Mouse (Mus musculus) liver, adult 2 months (tissue): ENCODE results near the gene Ppl. TPM values are rescaled to one million over a fixed set of nuclear protein-coding genes. Genes with fewer than 3 reads are reported as not detected.
A peak's percentile ranks its signal among the peaks of the same experiment; 100 is the strongest.

Experiments used
- DNase-seq: peaks from one replicate; pipeline ENCODE4 v3.0.0-alpha.2; 2011; ENCODE audit warnings: low read depth, low spot score; ENCODE audit errors: extremely low read depth
- H3K27ac ChIP-seq: fragments of 200-500 bp; replicated peaks from 2 replicates; pipeline ENCODE4 v1.5.1; 2012; ENCODE audit warnings: low read depth, mild to moderate bottlenecking, control low read depth, inconsistent platforms, low read length; ENCODE audit not compliant: insufficient read depth
- H3K27me3 ChIP-seq: fragments of 200-500 bp; 2 replicates; pipeline ENCODE4 v1.6.1; 2012; ENCODE audit warnings: mild to moderate bottlenecking, moderate library complexity, low read length, inconsistent platforms; ENCODE audit not compliant: control insufficient read depth, insufficient read depth
- H3K36me3 ChIP-seq: fragments of 200-500 bp; 2 replicates; pipeline ENCODE4 v1.6.1; 2012; ENCODE audit warnings: low read length, inconsistent platforms; ENCODE audit not compliant: control insufficient read depth, insufficient read depth
- H3K4me1 ChIP-seq: fragments of 200-500 bp; 2 replicates; pipeline ENCODE4 v1.6.1; 2011; ENCODE audit warnings: low read length; ENCODE audit not compliant: control insufficient read depth, insufficient read depth
- H3K4me3 ChIP-seq: fragments of 200-500 bp; 2 replicates; pipeline ENCODE4 v1.5.1; 2011; ENCODE audit warnings: low read depth, mild to moderate bottlenecking, control low read depth, low read length, moderate library complexity; ENCODE audit not compliant: insufficient read depth
- H3K79me2 ChIP-seq: fragments of 200-500 bp; 2 replicates; pipeline ENCODE4 v1.6.1; 2012; ENCODE audit warnings: inconsistent platforms, mild to moderate bottlenecking, low read length, moderate library complexity; ENCODE audit not compliant: control insufficient read depth, insufficient read depth
- H3K9ac ChIP-seq: fragments of 200-500 bp; 2 replicates; pipeline ENCODE4 v1.6.1; 2012; ENCODE audit warnings: low read depth, mild to moderate bottlenecking, control low read depth, inconsistent platforms, low read length
- CTCF ChIP-seq: fragments of 200-500 bp; IDR thresholded peaks from 2 replicates; pipeline ENCODE4 v1.5.1; 2011; ENCODE audit warnings: low read depth, low read length, control low read depth
- POLR2A ChIP-seq: fragments of 200-500 bp; IDR thresholded peaks from 2 replicates; pipeline ENCODE4 v1.6.1; 2011; ENCODE audit warnings: low read length, control low read depth; ENCODE audit not compliant: insufficient read depth; ENCODE audit errors: extremely low read depth
- WGBS: fragments of 180-500 bp; shearing (Covaris S2); methylation state at CpG from one replicate; pipeline ENCODE4 v1.1.7; 2018; 5-methylcytosine and 5-hydroxymethylcytosine counted together
- polyA plus RNA-seq: library from polyadenylated mRNA; depleted of rRNA; stranded (reverse); fragments of >200 nt; gene quantifications from 2 replicates; pipeline ENCODE4 v1.2.3, GENCODE M21; 2012; rRNA removed
- total RNA-seq: library from RNA; depleted of rRNA; stranded (reverse); fragments of >200 nt; gene quantifications from 2 replicates; pipeline ENCODE4 v1.2.3, GENCODE M21; 2014; rRNA removed

Ppl gene
- total and polyA plus RNA-seq, 2 experiments: 3.3 to 9.4 TPM

DNA sequence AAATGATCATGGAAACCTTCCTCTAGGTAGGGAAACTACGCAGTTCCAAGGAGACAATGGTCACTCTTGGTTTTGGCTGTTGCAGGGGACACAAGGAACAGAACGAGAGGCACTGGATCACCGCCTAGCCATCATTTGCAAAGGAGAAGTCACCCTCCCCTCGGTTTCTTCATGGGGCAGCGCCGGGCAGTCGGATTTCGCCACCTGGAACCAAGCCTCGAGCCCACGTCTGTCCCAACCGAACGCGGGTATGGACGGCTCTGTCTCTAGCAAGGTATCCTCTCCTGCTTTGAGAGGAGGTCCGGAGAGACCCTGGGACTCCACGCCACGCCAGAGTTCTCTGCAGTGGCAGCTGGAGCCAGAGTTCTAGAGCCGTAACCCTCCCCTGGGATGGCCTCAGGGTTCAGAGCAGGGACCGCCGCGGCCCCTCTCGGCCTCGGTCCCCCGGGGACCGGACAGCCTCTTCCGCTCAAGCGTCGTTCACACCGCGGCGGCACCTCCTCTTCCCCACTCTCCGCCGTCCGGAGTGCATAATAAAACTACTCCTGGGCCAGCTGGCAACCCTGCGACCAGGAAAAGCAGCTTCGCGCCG lies 82.9 kb downstream of the Ppl start:
- peaks cover 28% of the 10 kb centered on the region for H3K36me3 ChIP-seq
- peak overlapping the region; percentile 86 for H3K9ac ChIP-seq
- TF ChIP-seq POLR2A (no peak), CTCF (no peak)
- peak; percentile 29 for DNase-seq
- H3K4me3 ChIP-seq: peak overlapping the region; percentile 84
- WGBS: under 1% methylated on average over 38 of the region's 38 CpGs
- H3K27ac ChIP-seq: peak overlapping the region; percentile 74
- no peaks in the 10 kb centered on the region; the same call in 1 of the 2 replicates for H3K79me2 ChIP-seq
- H3K27me3 ChIP-seq: no peaks in the 10 kb centered on the region
- peaks cover 6% of the 10 kb centered on the region for H3K4me1 ChIP-seq

DNA sequence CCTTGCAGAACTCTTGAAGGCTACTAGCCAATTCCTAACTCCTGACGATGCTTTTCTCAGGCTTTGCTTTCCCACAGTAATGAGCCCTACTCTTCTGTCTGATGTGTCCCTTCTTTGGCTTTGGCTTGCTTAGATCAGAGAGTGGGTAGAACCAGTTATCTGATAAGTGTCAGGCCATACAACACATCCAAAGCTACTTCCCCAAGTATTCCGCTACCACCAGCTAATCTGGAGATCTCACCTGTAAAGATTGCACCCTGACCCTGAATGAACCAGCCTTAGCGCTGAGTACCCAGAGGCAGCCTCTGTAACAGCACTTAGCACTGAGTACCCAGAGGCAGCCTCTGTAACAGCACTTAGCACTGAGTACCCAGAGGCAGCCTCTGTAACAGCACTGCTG lies 86.9 kb downstream of the Ppl start:
- Histone ChIP-seq H3K79me2 (no peaks in the 10 kb centered on the region; the same call in 1 of the 2 replicates), H3K9ac (no peak overlapping the region), H3K4me1 (peaks cover 3% of the 10 kb centered on the region), H3K4me3 (no peak overlapping the region), H3K27ac (no peak overlapping the region), H3K36me3 (peaks cover 48% of the 10 kb centered on the region), H3K27me3 (no peaks in the 10 kb centered on the region)
- no peak for DNase-seq
- whole genome bisulfite sequencing: over 99% methylated on average over 3 of the region's 3 CpGs
- TF ChIP-seq CTCF (no peak), POLR2A (no peak)

DNA sequence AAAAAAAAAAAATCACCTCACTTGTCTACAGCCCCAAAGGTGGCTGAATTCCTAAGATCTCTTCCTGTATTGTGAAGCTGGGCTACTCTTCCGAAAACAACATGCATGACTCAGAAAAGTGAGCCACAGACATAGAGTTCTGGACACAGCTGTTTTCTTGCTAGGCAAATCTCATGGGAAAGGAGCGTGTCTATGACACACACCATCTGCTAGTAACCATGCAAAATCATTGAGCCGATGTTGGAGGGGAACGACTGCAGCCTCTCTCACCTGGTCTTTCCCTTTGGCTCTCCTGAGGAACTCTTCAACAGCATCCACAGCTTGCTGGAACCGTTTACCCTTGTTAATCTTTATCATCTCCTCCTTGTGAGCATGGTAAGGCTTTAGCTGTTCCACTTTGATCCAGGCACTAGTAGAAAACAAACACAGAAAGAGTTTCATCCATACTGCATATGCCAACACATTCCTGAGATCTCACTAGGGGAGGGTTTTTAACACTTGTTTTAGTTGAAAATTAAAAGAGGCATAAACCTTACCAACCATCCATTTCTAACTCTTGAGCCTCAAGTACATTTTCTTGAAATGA lies 95.5 kb downstream of the Ppl start:
- DNase-seq: no peak
- no peaks in the 10 kb centered on the region; the same call in 1 of the 2 replicates for H3K79me2 ChIP-seq
- TF ChIP-seq CTCF: no peak
- TF ChIP-seq POLR2A: no peak
- WGBS: 86% methylated on average over 5 of the region's 5 CpGs
- no peak overlapping the region for H3K9ac ChIP-seq
- H3K36me3 ChIP-seq: peaks cover 83% of the 10 kb centered on the region
- H3K4me3 ChIP-seq: no peak overlapping the region
- H3K4me1 ChIP-seq: no peaks in the 10 kb centered on the region
- H3K27ac ChIP-seq: no peak overlapping the region
- H3K27me3 ChIP-seq: no peaks in the 10 kb centered on the region

Other genes with a start within 250 kb of the Ppl start
- gene Mgrn1, start 246.2 kb downstream of the Ppl start, total RNA-seq: 28.2 and 42.8 TPM in 2 replicates
- 59.0 and 71.0 TPM in 2 replicates for gene Mgrn1, start 246.2 kb downstream of the Ppl start, polyA plus RNA-seq
- 12.2 and 16.2 TPM in 2 replicates for gene Nudt16l1, start 193.7 kb downstream of the Ppl start, total RNA-seq
- 53.5 and 57.0 TPM in 2 replicates for gene Nudt16l1, start 193.7 kb downstream of the Ppl start, polyA plus RNA-seq
- gene Anks3, start 168.2 kb downstream of the Ppl start, total RNA-seq: 11.3 and 14.2 TPM in 2 replicates
- gene Anks3, start 168.2 kb downstream of the Ppl start, polyA plus RNA-seq: 16.8 and 22.3 TPM in 2 replicates
- gene Sept12, start 134.6 kb downstream of the Ppl start, total RNA-seq: not detected in 2 replicates
- not detected in 2 replicates for gene Sept12, start 134.6 kb downstream of the Ppl start, polyA plus RNA-seq
- 3.6 and 14.6 TPM in 2 replicates for gene Smim22, start 125.1 kb downstream of the Ppl start, total RNA-seq
- gene Smim22, start 125.1 kb downstream of the Ppl start, polyA plus RNA-seq: 13.9 and 35.5 TPM in 2 replicates
- 5.2 and 7.5 TPM in 2 replicates for gene Rogdi, start 118.9 kb downstream of the Ppl start, total RNA-seq
- 29.9 and 53.7 TPM in 2 replicates for gene Rogdi, start 118.9 kb downstream of the Ppl start, polyA plus RNA-seq
- 48.5 and 50.3 TPM in 2 replicates for gene Glyr1, start 82.6 kb downstream of the Ppl start, total RNA-seq
- 42.8 and 48.6 TPM in 2 replicates for gene Glyr1, start 82.6 kb downstream of the Ppl start, polyA plus RNA-seq
- 11.5 and 15.6 TPM in 2 replicates for gene Ubn1, start 82.4 kb downstream of the Ppl start, total RNA-seq
- 12.1 and 15.6 TPM in 2 replicates for gene Ubn1, start 82.4 kb downstream of the Ppl start, polyA plus RNA-seq
- 0.09 and 0.13 TPM in 2 replicates for gene Sec14l5, start 14.7 kb upstream of the Ppl start, total RNA-seq
- gene Sec14l5, start 14.7 kb upstream of the Ppl start, polyA plus RNA-seq: 0.01 and 0.02 TPM in 2 replicates
- gene Nagpa, start 71.6 kb upstream of the Ppl start, total RNA-seq: 10.0 and 13.4 TPM in 2 replicates
- 22.1 and 24.0 TPM in 2 replicates for gene Nagpa, start 71.6 kb upstream of the Ppl start, polyA plus RNA-seq
- gene AU021092, start 89.9 kb upstream of the Ppl start, total RNA-seq: 1.7 and 2.7 TPM in 2 replicates
- gene AU021092, start 89.9 kb upstream of the Ppl start, polyA plus RNA-seq: 2.4 and 2.7 TPM in 2 replicates
- gene Alg1, start 101.2 kb upstream of the Ppl start, total RNA-seq: 24.7 and 30.3 TPM in 2 replicates
- gene Alg1, start 101.2 kb upstream of the Ppl start, polyA plus RNA-seq: 43.6 and 46.1 TPM in 2 replicates
- 7.2 and 9.0 TPM in 2 replicates for gene Eef2kmt, start 123.6 kb upstream of the Ppl start, total RNA-seq
- gene Eef2kmt, start 123.6 kb upstream of the Ppl start, polyA plus RNA-seq: 17.3 and 22.4 TPM in 2 replicates